Mouse (Mus musculus) adrenal gland, postnatal 25 days (tissue): ENCODE data around the gene Gm49368. TPM values are rescaled to one million over a fixed set of nuclear protein-coding genes. Genes with fewer than 3 reads are reported as not detected.
"Not testable (repeated sequence)": the region's sequence is repeated elsewhere in the genome, so short reads cannot be mapped to it uniquely, and the experiment has no call there.

Source experiments
- DNase-seq: peaks from one replicate; pipeline ENCODE4 v3.0.0; 2021; ENCODE audit warnings: mixed read lengths
- total RNA-seq: library from RNA; stranded (reverse); gene quantifications from 2 replicates; pipeline ENCODE4 v1.2.3, GENCODE M21; 2021

Gm49368 gene
- total RNA-seq, 1 experiment from 2014 or later: not detected

DNA sequence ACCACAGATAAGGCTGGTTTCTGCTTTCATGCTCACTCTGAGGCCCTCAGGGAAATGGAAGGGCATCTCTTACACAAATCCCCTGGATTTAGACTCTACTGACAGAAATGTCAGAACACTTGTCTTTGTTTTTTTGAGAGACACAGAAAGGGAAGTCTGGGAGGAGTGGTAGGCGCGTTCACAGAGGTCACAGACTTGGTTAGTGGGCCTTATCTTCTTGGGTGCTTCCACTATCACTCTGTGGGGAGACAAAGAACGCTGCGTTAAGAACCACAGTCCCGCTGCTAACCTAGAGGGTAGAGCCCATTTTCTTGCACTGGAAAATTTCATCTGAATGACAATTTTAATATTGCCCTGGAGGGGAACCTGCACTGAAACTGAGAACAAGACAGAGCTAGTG lies 69.7 kb downstream of the Gm49368 start:
- DNase-seq: no peak

DNA sequence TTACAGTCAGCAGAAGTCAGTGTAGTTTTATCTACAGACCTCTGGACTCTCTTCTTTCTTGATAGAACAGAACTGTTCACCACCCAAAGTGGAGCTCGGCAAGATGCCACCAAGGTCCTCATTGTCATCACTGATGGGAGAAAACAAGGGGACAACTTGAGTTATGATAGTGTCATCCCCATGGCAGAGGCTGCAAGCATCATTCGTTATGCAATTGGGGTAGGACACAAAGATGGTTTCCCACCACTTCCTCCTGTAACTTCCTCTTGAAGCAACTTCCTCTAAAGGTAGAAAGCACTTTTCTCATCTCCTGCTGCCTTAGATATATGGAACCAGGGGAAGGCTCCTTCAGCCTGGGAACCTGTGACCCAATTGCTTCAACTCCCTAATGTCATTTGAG lies 71.1 kb downstream of the Gm49368 start:
- DNase-seq: no peak

- no peak for DNase-seq
These were observed 74.4 kb downstream of the Gm49368 start for GRCm38 (mm10) chr7:128136927-128137326.

- DNase-seq: no peak
These were observed 77.1 kb downstream of the Gm49368 start for GRCm38 (mm10) chr7:128139611-128140010.

- DNase-seq: no peak
These were observed 88.5 kb downstream of the Gm49368 start for GRCm38 (mm10) chr7:128150970-128151369.

DNA sequence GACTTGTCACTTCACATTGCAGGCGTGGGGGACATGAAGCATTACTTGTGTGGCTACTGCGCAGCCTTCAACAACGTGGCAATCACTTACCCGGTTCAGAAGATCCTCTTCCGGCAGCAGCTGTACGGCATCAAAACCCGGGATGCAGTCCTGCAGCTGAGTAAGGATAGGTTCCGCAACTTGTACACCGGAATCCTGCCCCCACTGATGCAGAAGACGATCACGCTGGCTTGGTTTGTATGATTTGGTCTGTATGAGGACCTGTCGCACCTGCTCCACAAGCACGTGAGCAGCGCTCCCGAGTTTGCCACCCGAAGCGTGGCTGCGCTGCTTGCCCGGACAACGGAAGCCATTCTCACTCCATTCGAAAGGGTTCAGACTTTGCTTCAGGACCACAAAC lies 91.6 kb downstream of the Gm49368 start, which contains the start of gene Itgad:
Gene Itgad (plus strand): TSS at position 301 of the 400 bp plus-strand sequence.
- DNase-seq: no peak

- DNase-seq: peak; percentile 19
These were observed 92.4 kb downstream of the Gm49368 start for GRCm38 (mm10) chr7:128154924-128155323.

DNA sequence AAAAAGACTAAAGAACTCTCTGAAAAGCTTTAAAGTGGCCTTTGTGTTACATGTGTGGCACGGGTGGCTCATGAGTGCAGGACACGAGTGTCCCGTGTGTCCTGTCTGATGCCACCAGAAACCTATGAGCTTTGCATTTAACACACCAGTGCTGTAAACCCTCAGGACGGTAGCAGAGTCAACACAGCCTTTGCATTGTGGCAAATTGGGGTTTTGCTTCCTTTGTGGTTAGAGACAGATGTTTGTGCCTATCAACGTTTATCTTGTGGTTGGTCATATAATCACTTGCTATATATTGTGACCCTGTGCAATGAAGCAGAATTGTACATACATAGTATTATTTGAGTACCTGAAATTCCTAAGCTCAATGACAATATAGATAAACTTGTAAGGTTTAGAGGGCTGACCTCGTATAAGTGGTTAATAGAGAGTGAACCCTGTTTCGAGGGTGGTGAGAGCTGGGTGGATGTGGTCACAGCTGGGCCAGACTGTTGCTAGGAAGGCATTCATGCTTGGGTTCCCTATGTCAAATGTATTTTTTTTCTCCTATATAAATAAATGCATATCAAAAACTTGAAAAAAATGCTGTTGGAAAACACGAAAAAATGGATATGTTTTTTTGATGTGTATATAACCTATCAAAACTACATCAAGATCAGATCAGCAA lies 96.3 kb downstream of the Gm49368 start:
- DNase-seq: not testable (repeated sequence)

- no peak for DNase-seq
These were observed 101.5 kb downstream of the Gm49368 start for GRCm38 (mm10) chr7:128164001-128164400.

- DNase-seq: no peak
These were observed 103.9 kb downstream of the Gm49368 start for GRCm38 (mm10) chr7:128166391-128166790.

DNA sequence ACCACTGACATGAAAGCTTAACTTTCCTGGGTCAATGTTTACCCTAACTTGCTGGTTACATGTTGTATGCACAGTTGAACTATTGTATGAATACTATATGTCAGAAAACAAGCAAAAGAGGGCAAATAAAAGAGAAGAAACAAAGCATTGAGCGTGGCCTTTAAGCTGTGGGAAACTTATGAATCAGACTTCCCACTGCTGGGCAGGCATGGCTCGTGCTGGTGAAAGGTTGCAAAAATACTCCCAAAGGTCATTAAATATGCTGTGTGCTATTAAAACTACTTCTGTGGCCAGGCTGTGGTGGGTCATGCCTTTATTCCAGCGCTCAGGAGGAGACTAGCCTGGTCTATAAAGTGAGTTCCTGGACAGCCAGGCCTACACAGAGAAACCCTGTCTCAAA lies 107.5 kb downstream of the Gm49368 start:
- DNase-seq: peak; percentile 9

Other genes with a start within 250 kb of the Gm49368 start
- gene Stx4a, start 238.4 kb upstream of the Gm49368 start, total RNA-seq: 101 and 122 TPM in 2 replicates
- 4.2 and 8.0 TPM in 2 replicates for gene Stx1b, start 238.1 kb upstream of the Gm49368 start, total RNA-seq
- gene Zfp646, start 186.5 kb upstream of the Gm49368 start, total RNA-seq: 41.2 and 42.2 TPM in 2 replicates
- 9.3 and 11.3 TPM in 2 replicates for gene Zfp668, start 185.9 kb upstream of the Gm49368 start, total RNA-seq
- gene Prss53, start 171.7 kb upstream of the Gm49368 start, total RNA-seq: 1.2 and 2.2 TPM in 2 replicates
- gene Gm21974, start 167.2 kb upstream of the Gm49368 start, total RNA-seq: not detected in 2 replicates
- gene Vkorc1, start 167.1 kb upstream of the Gm49368 start, total RNA-seq: 69.5 and 76.6 TPM in 2 replicates
- gene Bckdk, start 158.6 kb upstream of the Gm49368 start, total RNA-seq: 119 and 123 TPM in 2 replicates
- 30.0 and 32.6 TPM in 2 replicates for gene Kat8, start 150.2 kb upstream of the Gm49368 start, total RNA-seq
- gene Prss8, start 132.6 kb upstream of the Gm49368 start, total RNA-seq: 0.15 TPM in 1 of 2 replicates, not detected in the other
- 4.4 and 9.7 TPM in 2 replicates for gene Prss36, start 116.0 kb upstream of the Gm49368 start, total RNA-seq
- 189 and 309 TPM in 2 replicates for gene Fus, start 95.2 kb upstream of the Gm49368 start, total RNA-seq
- 2.8 and 5.5 TPM in 2 replicates for gene Pycard, start 68.8 kb upstream of the Gm49368 start, total RNA-seq
- gene Trim72, start 58.7 kb upstream of the Gm49368 start, total RNA-seq: 0.24 TPM in 1 of 2 replicates, not detected in the other
- gene Itgam, start within 50 bp of the Gm49368 start, total RNA-seq: 2.5 and 2.9 TPM in 2 replicates
- 0.71 and 0.97 TPM in 2 replicates for gene Itgax, start 66.9 kb downstream of the Gm49368 start, total RNA-seq
- gene Itgad, start 91.7 kb downstream of the Gm49368 start, total RNA-seq: not detected in 2 replicates
- gene Cox6a2, start 143.7 kb downstream of the Gm49368 start, total RNA-seq: 2.8 and 5.0 TPM in 2 replicates
- gene Armc5, start 174.7 kb downstream of the Gm49368 start, total RNA-seq: 19.3 and 20.5 TPM in 2 replicates
- gene 9130023H24Rik, start 175.3 kb downstream of the Gm49368 start, total RNA-seq: 9.1 and 10.3 TPM in 2 replicates
- gene Tgfb1i1, start 184.1 kb downstream of the Gm49368 start, total RNA-seq: 20.2 and 23.0 TPM in 2 replicates
- not detected in 2 replicates for gene Slc5a2, start 203.0 kb downstream of the Gm49368 start, total RNA-seq
- gene BC017158, start 235.5 kb downstream of the Gm49368 start, total RNA-seq: 29.0 and 33.5 TPM in 2 replicates